Mouse (Mus musculus): ENCODE data around the gene Sema3b. TPM values are rescaled to one million over a fixed set of nuclear protein-coding genes. Genes with fewer than 3 reads are reported as not detected.
A peak's percentile ranks its signal among the peaks of the same experiment; 100 is the strongest.

Sema3b gene
- polyA plus RNA-seq (2015; fragmentation: Nextera tagmentation; extraction: Ambion mirVana), result 8.4 and 8.6 TPM in 2 replicates

DNA sequence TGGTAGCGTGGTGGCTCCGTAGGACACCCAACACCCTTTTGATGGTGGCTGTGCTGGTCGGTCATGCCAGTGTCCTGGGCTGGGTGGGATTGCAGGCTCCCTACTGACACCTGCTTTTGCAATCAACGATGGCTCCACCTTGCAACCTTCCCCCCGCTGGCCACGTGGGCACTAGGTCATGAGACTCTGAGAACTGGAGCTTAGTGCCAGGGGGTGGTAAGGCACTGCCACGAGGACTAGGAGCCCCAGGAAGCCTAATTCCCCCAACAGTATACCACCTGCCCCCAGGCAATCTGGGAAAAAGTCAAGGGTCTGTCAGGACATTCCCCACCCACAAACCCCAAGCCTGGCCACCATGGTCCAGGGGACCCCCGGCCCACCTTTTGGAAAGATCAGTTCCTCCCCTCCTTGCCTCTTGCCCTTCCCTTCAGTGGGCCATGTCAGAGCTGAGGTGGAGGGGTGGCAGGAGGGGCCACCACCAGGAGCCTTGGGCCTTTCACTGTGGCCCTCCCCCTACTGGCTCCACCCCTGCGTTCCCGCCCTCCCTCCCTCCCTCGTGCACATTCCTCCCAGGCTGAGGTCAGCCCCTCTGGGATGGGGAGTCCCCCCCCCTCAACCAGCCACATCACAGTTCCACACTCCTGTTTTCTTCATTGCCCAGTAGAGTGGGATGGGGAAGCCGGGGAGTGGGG is at the start of gene Sema3b:
Sema3b (minus strand) TSS at position 489 of the 692 bp plus-strand sequence.
- no peak within 1 kb of the TSS for H3K27ac ChIP-seq
- H3K4me3 ChIP-seq, result no peak within 1 kb of the TSS
- WGBS, result 35% methylated on average over 12 of the region's 12 CpGs
- ATAC-seq (ENCODE audit: insufficient number of reproducible peaks, insufficient read depth, low FRiP score, low TSS enrichment, low read depth), result no peak
- no peaks in the 10 kb centered on the region for H3K9me3 ChIP-seq
- H3K4me1 ChIP-seq, result peaks cover 77% of the 10 kb centered on the region
- H3K27me3 ChIP-seq, result no peaks in the 10 kb centered on the region
- peaks cover under 1% of the 10 kb centered on the region; the same call in 1 of the 2 replicates for H3K36me3 ChIP-seq
- peak within 1 kb of the TSS; percentile 14 for H3K4me2 ChIP-seq
- 0 out of 2 replicates have a peak within 1 kb of the TSS, but pooled peaks have one; percentile 21 for H3K9ac ChIP-seq

- no peak overlapping the region for H3K27ac ChIP-seq
- no peak overlapping the region for H3K9ac ChIP-seq
- no peak overlapping the region for H3K4me3 ChIP-seq
- 0 out of 2 replicates have a peak, but pooled peaks cover 6% of the 10 kb centered on the region for H3K4me1 ChIP-seq
- H3K36me3 ChIP-seq, result no peaks in the 10 kb centered on the region
- H3K4me2 ChIP-seq, result no peak overlapping the region
- 82% methylated on average over 6 of the region's 6 CpGs for WGBS
- no peaks in the 10 kb centered on the region for H3K27me3 ChIP-seq
- ATAC-seq (ENCODE audit: insufficient number of reproducible peaks, insufficient read depth, low FRiP score, low TSS enrichment, low read depth), result no peak
- no peaks in the 10 kb centered on the region for H3K9me3 ChIP-seq
Observed at GRCm38 (mm10) chr9:107658096-107658495, 49.1 kb upstream of the Sema3b start.

DNA sequence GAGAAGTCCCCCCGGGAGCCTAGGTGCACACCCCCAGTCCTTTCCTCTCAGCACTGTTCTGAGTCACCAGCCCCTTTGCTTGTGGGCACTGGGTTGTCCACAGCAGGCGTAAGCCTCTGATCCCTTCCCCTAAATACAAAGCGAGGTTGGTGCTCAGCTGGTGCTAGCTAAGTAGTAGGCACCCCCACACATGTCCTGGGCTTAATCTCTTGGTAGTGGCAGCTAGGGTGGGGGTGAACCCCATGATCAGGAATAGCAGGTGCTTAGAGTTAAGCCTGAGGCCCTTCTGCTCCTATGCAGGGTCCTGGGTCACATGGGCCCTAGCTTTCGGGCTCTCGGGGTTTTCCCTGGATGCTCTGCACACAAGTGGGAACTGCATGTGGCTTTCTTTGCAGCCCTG is 48.1 kb upstream of the Sema3b start:
- no peaks in the 10 kb centered on the region for H3K27me3 ChIP-seq
- H3K4me2 ChIP-seq, result no peak overlapping the region
- ATAC-seq (ENCODE audit: insufficient number of reproducible peaks, insufficient read depth, low FRiP score, low TSS enrichment, low read depth), result no peak
- no peaks in the 10 kb centered on the region for H3K36me3 ChIP-seq
- H3K4me1 ChIP-seq, result 0 out of 2 replicates have a peak, but pooled peaks cover 6% of the 10 kb centered on the region
- H3K9me3 ChIP-seq, result no peaks in the 10 kb centered on the region
- WGBS, result 89% methylated on average over 5 of the region's 5 CpGs
- no peak overlapping the region for H3K9ac ChIP-seq
- H3K27ac ChIP-seq, result no peak overlapping the region
- H3K4me3 ChIP-seq, result no peak overlapping the region

DNA sequence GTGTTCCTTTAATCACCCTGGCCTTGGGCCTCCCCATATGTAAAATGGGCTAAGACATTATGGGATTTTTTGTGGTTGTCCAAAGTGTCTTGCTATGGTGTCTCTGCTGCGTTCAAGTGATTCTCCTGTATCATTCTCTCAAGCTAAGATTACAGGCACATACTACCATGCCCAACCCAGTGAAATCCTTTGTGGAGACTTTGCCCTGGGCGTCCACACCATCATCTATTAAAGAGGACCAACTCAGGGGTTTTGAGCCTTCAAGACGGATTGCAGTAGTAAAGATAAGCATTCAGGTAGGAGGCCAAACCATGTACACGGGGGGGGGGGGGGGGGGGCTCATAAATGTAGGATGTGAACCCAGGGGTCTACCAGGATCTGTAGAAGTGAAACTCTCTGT is 45.6 kb upstream of the Sema3b start:
- no peaks in the 10 kb centered on the region for H3K27me3 ChIP-seq
- H3K4me2 ChIP-seq, result no peak overlapping the region
- no peaks in the 10 kb centered on the region for H3K9me3 ChIP-seq
- no peak for ATAC-seq (ENCODE audit: insufficient number of reproducible peaks, insufficient read depth, low FRiP score, low TSS enrichment, low read depth)
- H3K27ac ChIP-seq, result no peak overlapping the region
- no peaks in the 10 kb centered on the region for H3K36me3 ChIP-seq
- H3K4me3 ChIP-seq, result no peak overlapping the region
- WGBS, result 80% methylated on average over 4 of the region's 4 CpGs
- no peak overlapping the region for H3K9ac ChIP-seq
- peaks cover 18% of the 10 kb centered on the region for H3K4me1 ChIP-seq

GRCm38 (mm10) chr9:107653474-107653873 is 44.4 kb upstream of the Sema3b start:
- no peaks in the 10 kb centered on the region for H3K36me3 ChIP-seq

GRCm38 (mm10) chr9:107650708-107651481 is 41.9 kb upstream of the Sema3b start:
- H3K27ac ChIP-seq, result peak overlapping the region; percentile 34; the same call in 1 of the 2 replicates
- ATAC-seq (ENCODE audit: insufficient number of reproducible peaks, insufficient read depth, low FRiP score, low TSS enrichment, low read depth), result peak; percentile 64; the same call in 1 of the 2 replicates
- peaks cover 18% of the 10 kb centered on the region for H3K4me1 ChIP-seq
- H3K4me3 ChIP-seq, result no peak overlapping the region
- no peaks in the 10 kb centered on the region for H3K36me3 ChIP-seq
- no peaks in the 10 kb centered on the region for H3K27me3 ChIP-seq
- H3K9me3 ChIP-seq, result no peaks in the 10 kb centered on the region
- peak overlapping the region; percentile 12; the same call in 1 of the 2 replicates for H3K9ac ChIP-seq
- no peak overlapping the region for H3K4me2 ChIP-seq
- 36% methylated on average over 12 of the region's 12 CpGs for WGBS

More at GRCm38 (mm10) chr9:107653474-107653873, 44.4 kb upstream of the Sema3b start:
- no peaks in the 10 kb centered on the region for H3K27me3 ChIP-seq
- H3K4me2 ChIP-seq, result no peak overlapping the region
- H3K27ac ChIP-seq, result no peak overlapping the region
- WGBS, result 82% methylated on average over 2 of the region's 2 CpGs
- peaks cover 18% of the 10 kb centered on the region for H3K4me1 ChIP-seq
- no peaks in the 10 kb centered on the region for H3K9me3 ChIP-seq
- no peak overlapping the region for H3K9ac ChIP-seq
- no peak overlapping the region for H3K4me3 ChIP-seq
- no peak for ATAC-seq (ENCODE audit: insufficient number of reproducible peaks, insufficient read depth, low FRiP score, low TSS enrichment, low read depth)

- no peaks in the 10 kb centered on the region for H3K36me3 ChIP-seq
- WGBS, result 67% methylated on average over 7 of the region's 7 CpGs
- H3K9me3 ChIP-seq, result no peaks in the 10 kb centered on the region
- H3K9ac ChIP-seq, result 0 out of 2 replicates have a peak overlapping the region, but pooled peaks have one; percentile 41
- H3K4me1 ChIP-seq, result peaks cover 20% of the 10 kb centered on the region
- H3K4me2 ChIP-seq, result no peak overlapping the region
- no peak overlapping the region for H3K4me3 ChIP-seq
- no peak overlapping the region for H3K27ac ChIP-seq
- H3K27me3 ChIP-seq, result no peaks in the 10 kb centered on the region
- ATAC-seq (ENCODE audit: insufficient number of reproducible peaks, insufficient read depth, low FRiP score, low TSS enrichment, low read depth), result no peak
Observed at GRCm38 (mm10) chr9:107650225-107650624, 41.2 kb upstream of the Sema3b start.

DNA sequence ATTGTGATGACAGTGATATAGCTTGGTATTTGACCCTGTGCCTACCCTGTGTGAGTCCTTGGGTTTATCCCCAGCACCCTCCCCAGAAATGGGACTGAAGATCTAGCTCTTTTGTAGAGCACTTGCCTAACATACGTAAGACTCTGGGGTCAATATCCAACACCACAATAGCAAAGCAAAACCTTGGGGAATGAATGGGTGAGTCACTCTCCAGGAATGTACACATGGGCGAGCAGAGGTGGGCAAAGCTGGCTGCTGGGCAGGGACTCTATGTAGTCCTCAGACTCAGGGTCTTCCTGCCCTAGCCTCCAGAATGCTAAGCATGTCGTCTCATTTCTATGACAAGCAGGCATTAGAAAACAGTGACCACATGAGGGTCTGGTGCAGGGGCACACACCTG is 39.7 kb upstream of the Sema3b start:
- Histone ChIP-seq H3K36me3 (no peaks in the 10 kb centered on the region), H3K9me3 (no peaks in the 10 kb centered on the region), H3K9ac (no peak overlapping the region), H3K4me1 (peaks cover 33% of the 10 kb centered on the region), H3K4me3 (no peak overlapping the region), H3K27me3 (no peaks in the 10 kb centered on the region), H3K27ac (no peak overlapping the region), H3K4me2 (no peak overlapping the region)
- 63% methylated on average over 3 of the region's 3 CpGs for WGBS
- no peak for ATAC-seq (ENCODE audit: insufficient number of reproducible peaks, insufficient read depth, low FRiP score, low TSS enrichment, low read depth)

GRCm38 (mm10) chr9:107646975-107647374 is 37.9 kb upstream of the Sema3b start:
- Histone ChIP-seq H3K4me1 (peaks cover 33% of the 10 kb centered on the region), H3K27ac (no peak overlapping the region), H3K4me2 (no peak overlapping the region), H3K9me3 (no peaks in the 10 kb centered on the region), H3K4me3 (no peak overlapping the region), H3K9ac (no peak overlapping the region), H3K27me3 (no peaks in the 10 kb centered on the region), H3K36me3 (no peaks in the 10 kb centered on the region)
- ATAC-seq (ENCODE audit: insufficient number of reproducible peaks, insufficient read depth, low FRiP score, low TSS enrichment, low read depth), result no peak
- 81% methylated on average over 6 of the region's 6 CpGs for WGBS

- H3K4me1 ChIP-seq, result peaks cover 21% of the 10 kb centered on the region
- peak overlapping the region; percentile 69; the same call in 1 of the 2 replicates for H3K4me2 ChIP-seq
- H3K36me3 ChIP-seq, result no peaks in the 10 kb centered on the region
- WGBS, result 14% methylated on average over 5 of the region's 5 CpGs
- no peaks in the 10 kb centered on the region for H3K27me3 ChIP-seq
- no peak overlapping the region for H3K4me3 ChIP-seq
- ATAC-seq (ENCODE audit: insufficient number of reproducible peaks, insufficient read depth, low FRiP score, low TSS enrichment, low read depth), result peak; percentile 71; the same call in 1 of the 2 replicates
- H3K9me3 ChIP-seq, result no peaks in the 10 kb centered on the region
- H3K9ac ChIP-seq, result no peak overlapping the region
- H3K27ac ChIP-seq, result no peak overlapping the region
Observed at GRCm38 (mm10) chr9:107645577-107645976, 36.5 kb upstream of the Sema3b start.

DNA sequence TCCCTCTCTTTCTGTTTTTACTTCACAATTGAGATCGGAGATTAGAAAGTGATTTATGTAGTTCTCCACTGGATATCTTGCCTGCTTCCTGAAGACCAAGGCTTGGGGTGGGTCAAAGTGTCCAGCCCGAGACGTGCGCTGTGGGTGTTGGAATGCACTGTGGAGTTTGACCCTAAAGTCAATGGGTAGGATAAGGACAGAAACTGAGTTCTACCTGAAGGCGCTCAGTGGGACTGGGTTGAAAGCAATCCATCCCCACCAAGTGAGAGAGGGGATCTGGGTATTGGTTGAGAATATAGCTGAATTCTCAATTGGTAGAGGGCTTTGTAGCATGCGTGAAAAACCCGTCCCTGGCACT is 36.1 kb upstream of the Sema3b start:
- ATAC-seq (ENCODE audit: insufficient number of reproducible peaks, insufficient read depth, low FRiP score, low TSS enrichment, low read depth), result no peak
- 49% methylated on average over 7 of the region's 7 CpGs for WGBS

More for the DNA sequence above, 36.1 kb upstream of the Sema3b start:
- Histone ChIP-seq H3K27ac (no peak overlapping the region), H3K9me3 (no peaks in the 10 kb centered on the region), H3K4me3 (peak overlapping the region; percentile 43; the same call in 1 of the 2 replicates), H3K27me3 (no peaks in the 10 kb centered on the region), H3K4me1 (peaks cover 18% of the 10 kb centered on the region), H3K9ac (peak overlapping the region; percentile 72), H3K4me2 (peak overlapping the region; percentile 69), H3K36me3 (no peaks in the 10 kb centered on the region)

Measured in embryonic facial prominence, embryonic 13.5 days (tissue).